Mouse (Mus musculus): ENCODE data around the gene Ankrd33. TPM values are rescaled to one million over a fixed set of nuclear protein-coding genes. Genes with fewer than 3 reads are reported as not detected.

Gene Ankrd33
- polyA plus RNA-seq, 1 experiment from 2014 or later = not detected

DNA sequence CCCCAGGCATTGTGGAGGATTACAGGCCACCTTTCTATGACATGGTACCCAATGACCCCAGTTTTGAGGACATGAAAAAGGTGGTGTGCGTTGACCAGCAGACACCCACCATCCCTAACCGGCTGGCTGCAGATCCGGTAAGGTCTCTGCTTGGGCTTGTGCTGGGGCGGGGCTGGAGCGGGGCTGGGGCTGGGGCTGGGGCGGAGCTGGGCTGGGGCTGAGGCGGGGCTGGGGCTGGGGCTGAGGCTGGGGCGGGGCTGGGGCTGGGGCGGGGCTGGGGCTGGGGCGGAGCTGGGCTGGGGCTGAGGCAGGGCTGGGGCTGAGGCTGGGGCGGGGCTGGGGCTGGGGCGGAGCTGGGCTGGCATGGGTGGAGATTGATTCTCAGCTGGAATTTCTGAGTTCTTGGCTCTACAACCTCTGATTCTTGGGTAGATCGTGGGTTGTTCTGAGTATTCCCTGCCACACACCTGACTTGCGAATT lies 25.5 kb downstream of the Ankrd33 start:
- ATAC-seq (ENCODE audit: insufficient number of reproducible peaks, insufficient read depth, low FRiP score, low TSS enrichment, low read depth) = peak; percentile 50
- no peaks in the 10 kb centered on the region for H3K9me3 ChIP-seq
- WGBS = 4% methylated on average over 11 of the region's 14 CpGs
- H3K36me3 ChIP-seq = peaks cover 5% of the 10 kb centered on the region; the same call in 1 of the 2 replicates
- H3K27me3 ChIP-seq = no peaks in the 10 kb centered on the region
- H3K4me1 ChIP-seq = peaks cover 57% of the 10 kb centered on the region
- no peak overlapping the region for H3K9ac ChIP-seq
- H3K27ac ChIP-seq = peak overlapping the region; percentile 72; the same call in 1 of the 2 replicates
- H3K4me2 ChIP-seq = no peak overlapping the region
- H3K4me3 ChIP-seq = no peak overlapping the region

DNA sequence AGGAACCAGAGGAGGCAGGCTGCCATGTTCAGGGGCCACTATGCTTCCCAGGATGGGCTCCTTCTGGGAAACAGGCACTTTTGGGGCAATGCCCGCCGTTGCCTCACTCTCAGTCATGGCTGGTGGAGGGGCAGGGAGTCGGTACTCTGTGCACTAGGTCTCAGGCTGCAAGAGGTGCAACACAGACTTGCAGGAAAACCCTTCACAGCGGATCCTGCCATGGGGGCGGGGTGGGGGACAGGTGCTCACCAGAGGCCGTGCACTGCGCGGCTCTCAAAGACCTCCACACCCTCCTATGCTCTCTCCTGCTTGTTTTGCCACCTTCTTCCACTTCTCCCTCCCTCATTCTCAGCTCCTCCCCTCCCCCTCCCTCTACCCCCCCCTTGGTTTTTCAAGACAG lies 27.1 kb downstream of the Ankrd33 start:
- 57% methylated on average over 8 of the region's 8 CpGs for WGBS
- no peaks in the 10 kb centered on the region for H3K27me3 ChIP-seq
- no peak overlapping the region for H3K27ac ChIP-seq
- H3K9me3 ChIP-seq = no peaks in the 10 kb centered on the region
- no peaks in the 10 kb centered on the region for H3K36me3 ChIP-seq
- no peak overlapping the region for H3K4me3 ChIP-seq
- peaks cover 73% of the 10 kb centered on the region for H3K4me1 ChIP-seq
- no peak for ATAC-seq (ENCODE audit: insufficient number of reproducible peaks, insufficient read depth, low FRiP score, low TSS enrichment, low read depth)
- H3K4me2 ChIP-seq = no peak overlapping the region
- no peak overlapping the region for H3K9ac ChIP-seq

DNA sequence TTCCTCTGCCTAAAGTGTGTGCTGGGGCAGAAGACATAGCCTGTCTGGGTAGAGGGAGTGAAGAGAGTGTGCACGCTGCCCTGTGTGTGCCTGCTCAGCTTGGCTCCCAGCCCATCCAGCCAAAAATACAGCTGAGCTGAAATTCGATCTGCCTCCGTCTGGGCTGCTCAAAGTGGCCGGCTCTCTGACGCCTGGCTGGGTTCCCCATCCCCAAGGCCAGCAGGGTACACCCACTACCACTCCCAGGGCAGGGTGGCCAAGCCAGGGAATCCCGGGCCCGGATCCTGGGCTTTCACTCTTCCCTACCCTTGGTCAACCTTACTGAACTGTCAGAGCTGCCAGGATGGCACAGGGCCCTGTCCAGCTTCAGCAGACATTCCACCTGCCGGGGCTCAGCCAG lies 27.9 kb downstream of the Ankrd33 start:
- WGBS = 7% methylated on average over 8 of the region's 8 CpGs
- H3K27me3 ChIP-seq = no peaks in the 10 kb centered on the region
- no peaks in the 10 kb centered on the region for H3K36me3 ChIP-seq
- no peak overlapping the region for H3K4me3 ChIP-seq
- peak overlapping the region; percentile 40 for H3K4me2 ChIP-seq
- H3K9me3 ChIP-seq = no peaks in the 10 kb centered on the region
- H3K9ac ChIP-seq = peak overlapping the region; percentile 40; the same call in 1 of the 2 replicates
- peaks cover 80% of the 10 kb centered on the region for H3K4me1 ChIP-seq
- 0 out of 2 replicates have a peak, but pooled peaks have one; percentile 23 for ATAC-seq (ENCODE audit: insufficient number of reproducible peaks, insufficient read depth, low FRiP score, low TSS enrichment, low read depth)
- peak overlapping the region; percentile 80 for H3K27ac ChIP-seq

DNA sequence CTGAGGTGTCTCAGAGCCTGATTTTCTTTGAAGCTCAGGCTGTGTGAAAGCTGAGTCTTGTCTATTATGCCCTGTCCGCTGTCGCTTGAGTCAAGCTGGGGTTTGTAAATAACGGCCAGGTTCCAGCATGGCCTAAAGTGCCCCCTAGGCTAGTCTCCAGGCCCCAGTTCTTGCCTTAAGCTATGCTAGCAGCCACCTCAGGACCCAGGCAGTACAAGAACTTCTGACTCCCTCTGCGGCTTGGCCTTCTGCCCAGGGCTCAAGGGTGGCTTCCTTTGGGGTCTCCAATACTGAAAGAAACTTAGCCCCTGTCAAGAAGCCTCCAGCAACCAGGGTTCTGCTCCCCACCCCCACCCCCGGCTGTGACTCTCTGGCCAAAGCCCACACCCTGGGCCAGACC lies 28.6 kb downstream of the Ankrd33 start:
- WGBS = 84% methylated on average over 5 of the region's 5 CpGs
- Histone ChIP-seq H3K27ac (peak overlapping the region; percentile 70), H3K9ac (no peak overlapping the region), H3K36me3 (no peaks in the 10 kb centered on the region), H3K4me3 (no peak overlapping the region), H3K4me1 (peaks cover 78% of the 10 kb centered on the region), H3K4me2 (no peak overlapping the region), H3K9me3 (no peaks in the 10 kb centered on the region), H3K27me3 (no peaks in the 10 kb centered on the region)
- no peak for ATAC-seq (ENCODE audit: insufficient number of reproducible peaks, insufficient read depth, low FRiP score, low TSS enrichment, low read depth)

DNA sequence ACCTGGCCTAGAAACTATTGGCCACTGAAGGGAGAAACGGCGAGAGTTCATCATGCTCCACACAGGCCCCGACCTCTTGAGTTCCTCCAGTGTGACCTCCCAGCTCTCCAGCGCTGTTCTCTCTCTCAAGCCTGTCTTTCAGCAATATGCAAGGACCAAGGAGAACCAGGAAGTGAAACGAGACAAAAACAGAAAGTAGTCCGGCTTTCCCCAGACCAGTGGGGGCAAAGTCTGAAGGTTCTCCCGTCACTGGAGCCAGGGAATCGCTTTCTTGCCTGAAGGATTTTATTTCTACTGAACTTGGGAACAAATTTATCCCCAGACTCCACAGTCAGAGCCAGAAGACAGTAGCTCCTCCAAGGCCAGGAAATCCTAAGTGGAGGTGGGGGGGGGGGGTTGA lies 29.2 kb downstream of the Ankrd33 start:
- ATAC-seq (ENCODE audit: insufficient number of reproducible peaks, insufficient read depth, low FRiP score, low TSS enrichment, low read depth) = no peak
- H3K27ac ChIP-seq = peak overlapping the region; percentile 70
- WGBS = 74% methylated on average over 8 of the region's 8 CpGs

DNA sequence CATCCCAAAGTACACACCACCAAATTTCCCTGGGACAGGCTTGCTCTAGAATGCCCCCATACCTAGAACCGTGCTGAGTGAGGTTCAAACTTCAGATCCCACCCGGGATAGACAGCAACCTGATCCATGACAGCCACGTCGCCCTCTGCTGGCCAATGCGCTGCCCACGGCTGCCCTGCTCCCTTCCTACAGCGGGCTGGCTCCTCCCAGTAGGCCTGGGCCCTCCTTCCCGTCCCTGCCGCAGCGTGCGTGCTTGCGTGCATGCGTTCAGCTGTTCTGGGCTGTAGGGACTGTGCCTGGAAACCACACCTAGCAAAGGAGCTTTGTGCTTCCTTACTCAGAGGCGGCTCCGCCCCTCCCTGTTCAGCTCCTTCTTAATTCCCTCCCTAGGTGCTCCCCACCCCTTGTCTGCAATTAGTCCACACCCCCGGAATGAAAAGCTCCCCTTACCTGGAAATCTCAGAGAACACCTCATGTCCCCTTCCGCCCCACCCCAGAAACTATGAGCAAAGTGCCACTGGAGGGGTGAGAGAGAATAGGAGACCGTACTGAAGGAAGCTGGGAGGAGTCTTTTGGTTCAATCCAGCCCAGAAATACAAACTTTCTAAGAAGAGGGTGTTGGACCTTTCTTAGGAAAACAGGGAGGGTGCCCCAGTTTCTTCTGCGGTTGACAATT lies 30.0 kb downstream of the Ankrd33 start:
- H3K4me1 ChIP-seq = peaks cover 64% of the 10 kb centered on the region
- H3K27me3 ChIP-seq = no peaks in the 10 kb centered on the region
- H3K4me2 ChIP-seq = peak overlapping the region; percentile 52
- H3K36me3 ChIP-seq = no peaks in the 10 kb centered on the region
- H3K9ac ChIP-seq = peak overlapping the region; percentile 38; the same call in 1 of the 2 replicates
- no peaks in the 10 kb centered on the region for H3K9me3 ChIP-seq
- peak overlapping the region; percentile 20 for H3K4me3 ChIP-seq
- ATAC-seq (ENCODE audit: insufficient number of reproducible peaks, insufficient read depth, low FRiP score, low TSS enrichment, low read depth) = peak; percentile 90
- WGBS = 10% methylated on average over 19 of the region's 19 CpGs
- H3K27ac ChIP-seq = peak overlapping the region; percentile 70

More for the DNA sequence above, 29.2 kb downstream of the Ankrd33 start:
- Histone ChIP-seq H3K4me3 (no peak overlapping the region), H3K36me3 (no peaks in the 10 kb centered on the region), H3K9ac (no peak overlapping the region), H3K4me2 (no peak overlapping the region), H3K9me3 (no peaks in the 10 kb centered on the region), H3K27me3 (no peaks in the 10 kb centered on the region), H3K4me1 (peaks cover 72% of the 10 kb centered on the region)

DNA sequence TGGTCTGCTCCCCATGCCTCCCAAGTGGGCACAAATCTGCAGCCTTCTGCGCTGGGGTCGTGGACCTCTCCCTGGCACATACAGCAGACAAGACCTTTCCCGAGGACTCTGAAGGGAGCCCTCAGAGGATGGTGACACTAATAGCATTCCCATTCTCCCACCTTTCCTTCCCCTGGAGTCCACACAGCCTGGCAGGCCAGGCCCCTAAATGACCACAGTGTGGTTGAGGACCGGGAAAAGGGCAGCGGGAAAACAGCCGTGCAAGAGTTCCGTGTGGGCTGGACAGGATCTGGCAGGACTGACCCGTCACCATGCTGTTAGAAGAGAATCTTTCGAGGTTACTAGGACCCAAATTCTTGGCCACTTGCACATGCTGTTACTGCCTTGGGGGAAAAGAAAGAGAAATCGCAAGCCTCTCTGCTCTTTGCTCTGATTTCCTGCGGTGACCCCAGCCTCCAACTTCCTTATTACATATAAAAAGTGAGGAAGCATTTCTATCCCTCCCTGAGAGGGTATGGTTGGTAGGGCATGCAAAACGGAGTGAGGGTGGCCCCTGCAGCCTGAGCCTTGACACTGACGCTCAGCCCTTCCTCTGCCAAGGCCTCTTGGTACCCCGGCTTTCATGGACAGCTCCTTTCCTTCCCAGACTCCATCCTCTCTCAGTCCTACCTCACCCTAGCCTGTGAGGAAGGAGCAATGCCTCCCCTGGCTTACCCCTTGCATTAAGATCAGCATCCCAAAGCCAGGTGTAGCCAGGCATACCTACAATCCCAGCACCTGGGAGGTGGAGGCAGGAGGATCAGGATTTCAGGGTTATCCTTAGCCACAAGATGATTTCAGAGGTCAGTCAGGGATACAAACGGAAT lies 30.8 kb downstream of the Ankrd33 start:
- Histone ChIP-seq H3K4me3 (peak overlapping the region; percentile 20; the same call in 1 of the 2 replicates), H3K4me1 (peaks cover 60% of the 10 kb centered on the region), H3K9me3 (no peaks in the 10 kb centered on the region), H3K4me2 (peak overlapping the region; percentile 52; the same call in 1 of the 2 replicates), H3K27me3 (no peaks in the 10 kb centered on the region), H3K9ac (peak overlapping the region; percentile 38; the same call in 1 of the 2 replicates), H3K27ac (peak overlapping the region; percentile 70), H3K36me3 (no peaks in the 10 kb centered on the region)
- ATAC-seq (ENCODE audit: insufficient number of reproducible peaks, insufficient read depth, low FRiP score, low TSS enrichment, low read depth) = no peak
- WGBS = 58% methylated on average over 15 of the region's 15 CpGs

DNA sequence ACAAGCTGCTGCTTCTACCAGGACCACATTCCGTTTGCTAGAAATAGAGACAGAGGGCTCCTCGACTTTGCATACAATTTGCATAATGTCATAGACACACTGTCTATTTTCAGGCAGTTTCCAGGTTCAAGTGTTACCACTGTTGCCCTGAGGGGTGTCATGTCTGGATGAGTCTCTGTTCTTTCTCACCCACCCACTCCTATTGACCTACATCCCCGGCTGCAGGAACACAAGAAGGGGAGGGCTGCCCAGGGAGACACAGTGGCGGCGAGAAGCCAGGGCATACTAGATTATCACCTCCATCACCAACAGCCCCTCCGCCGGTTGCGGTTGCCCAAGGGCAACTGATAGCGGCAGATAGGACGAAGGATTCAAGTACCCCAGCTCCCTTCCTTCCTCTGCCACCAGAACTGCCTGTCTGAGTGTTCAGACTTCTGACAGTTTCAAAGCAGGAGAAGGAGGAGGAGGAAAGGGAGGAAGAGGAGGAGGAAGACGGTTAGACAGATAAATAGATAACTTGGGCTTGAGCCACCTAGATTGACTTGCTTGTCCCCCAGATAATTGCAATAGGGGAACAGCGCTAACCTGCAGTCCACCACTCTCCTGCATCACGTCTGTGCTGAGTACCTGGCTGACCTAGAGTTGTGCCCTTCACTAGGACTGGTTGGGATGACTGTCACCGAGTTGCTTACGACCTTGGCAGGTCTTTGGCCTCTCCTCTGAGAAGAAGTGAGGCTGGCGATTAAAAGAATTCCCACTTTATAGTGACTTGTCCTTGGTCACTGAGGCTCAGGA lies 31.8 kb downstream of the Ankrd33 start:
- Histone ChIP-seq H3K4me3 (no peak overlapping the region), H3K27me3 (no peaks in the 10 kb centered on the region), H3K4me2 (no peak overlapping the region), H3K36me3 (no peaks in the 10 kb centered on the region), H3K9ac (no peak overlapping the region), H3K4me1 (peaks cover 60% of the 10 kb centered on the region), H3K9me3 (no peaks in the 10 kb centered on the region), H3K27ac (peak overlapping the region; percentile 18; the same call in 1 of the 2 replicates)
- no peak for ATAC-seq (ENCODE audit: insufficient number of reproducible peaks, insufficient read depth, low FRiP score, low TSS enrichment, low read depth)
- 74% methylated on average over 16 of the region's 16 CpGs for WGBS

DNA sequence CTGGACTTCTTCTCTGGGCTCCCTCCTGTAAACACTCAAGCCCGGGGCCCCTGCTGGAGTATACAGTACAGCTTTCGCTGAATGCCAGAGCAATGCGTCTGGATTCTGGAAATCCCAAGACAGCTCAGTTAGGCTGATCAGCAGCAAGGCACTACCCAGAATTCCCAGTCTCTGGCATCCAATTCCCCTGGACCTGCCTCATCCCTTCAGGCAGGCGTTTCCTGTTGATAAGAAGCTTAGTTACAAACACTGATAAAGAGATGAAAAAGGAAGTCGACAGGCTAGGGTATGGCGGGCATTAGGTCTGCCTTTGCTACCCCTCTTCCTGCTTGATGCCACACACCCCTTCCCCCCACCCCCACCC lies 32.3 kb downstream of the Ankrd33 start:
- no peak for ATAC-seq (ENCODE audit: insufficient number of reproducible peaks, insufficient read depth, low FRiP score, low TSS enrichment, low read depth)
- Histone ChIP-seq H3K9ac (no peak overlapping the region), H3K4me2 (peak overlapping the region; percentile 7; the same call in 1 of the 2 replicates), H3K9me3 (no peaks in the 10 kb centered on the region), H3K27ac (peak overlapping the region; percentile 18; the same call in 1 of the 2 replicates), H3K27me3 (no peaks in the 10 kb centered on the region), H3K36me3 (no peaks in the 10 kb centered on the region), H3K4me1 (peaks cover 55% of the 10 kb centered on the region), H3K4me3 (no peak overlapping the region)
- 32% methylated on average over 6 of the region's 6 CpGs for WGBS

DNA sequence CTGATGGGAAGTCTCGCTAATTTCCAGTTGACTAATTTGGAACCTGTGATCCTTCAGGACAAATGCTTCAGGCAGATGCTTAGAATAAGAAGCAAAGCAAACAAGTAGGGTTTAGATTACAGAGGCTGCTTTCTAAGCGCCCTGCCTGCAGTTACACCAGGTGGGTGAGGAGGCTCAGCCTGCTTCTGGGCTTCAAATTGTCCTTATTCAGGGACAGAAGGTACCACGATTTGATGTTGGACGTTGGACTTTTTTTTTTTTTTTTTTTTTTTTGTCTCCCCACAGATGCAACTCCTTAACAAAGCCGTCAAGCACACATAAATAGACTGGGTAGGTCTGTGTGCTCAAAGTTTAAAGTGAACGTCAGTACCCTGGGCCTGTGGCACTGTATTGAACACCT lies 33.0 kb downstream of the Ankrd33 start:
- no peak overlapping the region for H3K27ac ChIP-seq
- H3K9me3 ChIP-seq = no peaks in the 10 kb centered on the region
- no peak overlapping the region for H3K9ac ChIP-seq
- peaks cover 48% of the 10 kb centered on the region for H3K4me1 ChIP-seq
- no peak overlapping the region for H3K4me2 ChIP-seq
- no peaks in the 10 kb centered on the region for H3K27me3 ChIP-seq
- WGBS = 45% methylated on average over 6 of the region's 6 CpGs
- ATAC-seq (ENCODE audit: insufficient number of reproducible peaks, insufficient read depth, low FRiP score, low TSS enrichment, low read depth) = no peak
- H3K36me3 ChIP-seq = no peaks in the 10 kb centered on the region
- no peak overlapping the region for H3K4me3 ChIP-seq
